Mouse (Mus musculus): ENCODE data around the gene Gtf3c1. TPM values are rescaled to one million over a fixed set of nuclear protein-coding genes. Genes with fewer than 3 reads are reported as not detected.

The Gtf3c1 gene
- polyA plus RNA-seq, 1 experiment: 25.8 TPM

DNA sequence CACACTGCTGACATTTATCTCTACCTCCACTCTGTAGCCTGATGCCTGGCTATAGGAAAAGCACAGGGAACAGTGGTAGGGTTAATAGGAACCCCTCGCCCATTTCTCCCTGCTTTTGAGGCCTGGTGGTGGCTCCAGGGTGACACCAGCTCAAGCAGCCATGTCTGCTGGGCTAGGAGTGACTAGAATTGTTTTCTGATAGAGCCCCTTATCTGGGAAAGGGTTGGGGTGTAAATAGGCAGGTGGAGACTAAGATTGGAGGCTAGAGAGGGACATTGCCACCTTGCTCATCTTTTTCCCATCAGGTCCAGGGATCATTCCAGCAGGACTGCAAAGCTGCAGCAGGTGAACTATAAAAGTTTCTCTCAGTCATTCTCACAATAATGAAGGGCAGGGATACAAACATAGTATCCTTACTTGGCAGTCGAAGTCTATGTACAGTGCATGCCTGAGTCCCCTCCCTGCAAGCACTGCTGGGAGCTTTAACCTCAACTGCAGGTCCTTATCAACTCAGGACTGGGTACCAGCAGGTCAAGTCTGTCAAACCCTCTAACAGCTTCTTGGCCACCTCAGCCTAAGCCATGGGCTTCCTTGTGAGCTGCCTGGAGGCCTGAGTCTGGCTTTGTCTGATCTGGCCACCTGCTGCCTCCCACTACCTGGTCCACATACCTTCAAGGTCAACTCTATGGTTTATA lies 39.2 kb upstream of the Gtf3c1 start:
- H3K4me1 ChIP-seq (ENCODE audit: control insufficient read depth, insufficient read depth, insufficient read length): no peaks in the 10 kb centered on the region
- H3K27me3 ChIP-seq (ENCODE audit: control insufficient read depth, insufficient read depth, low read length): no peaks in the 10 kb centered on the region
- no peak for DNase-seq (ENCODE audit: low read depth in 1 of 2, low spot score in 2 of 2)
- H3K4me3 ChIP-seq (ENCODE audit: extremely low read depth, insufficient read depth, insufficient read length): no peak overlapping the region
- no peak overlapping the region for H3K27ac ChIP-seq (ENCODE audit: insufficient read depth, low read length)
- TF ChIP-seq POLR2A (IDR thresholded peaks at IDR 0.05; ENCODE audit: low read depth, low read length): no peak
- no peak for TF ChIP-seq CTCF (IDR thresholded peaks at IDR 0.05; ENCODE audit: extremely low read depth, insufficient read depth, insufficient read length, insufficient replicate concordance)
- H3K36me3 ChIP-seq (ENCODE audit: control insufficient read depth, insufficient read depth, low read length): no peaks in the 10 kb centered on the region
- 87% methylated on average over 2 of the region's 2 CpGs for WGBS

DNA sequence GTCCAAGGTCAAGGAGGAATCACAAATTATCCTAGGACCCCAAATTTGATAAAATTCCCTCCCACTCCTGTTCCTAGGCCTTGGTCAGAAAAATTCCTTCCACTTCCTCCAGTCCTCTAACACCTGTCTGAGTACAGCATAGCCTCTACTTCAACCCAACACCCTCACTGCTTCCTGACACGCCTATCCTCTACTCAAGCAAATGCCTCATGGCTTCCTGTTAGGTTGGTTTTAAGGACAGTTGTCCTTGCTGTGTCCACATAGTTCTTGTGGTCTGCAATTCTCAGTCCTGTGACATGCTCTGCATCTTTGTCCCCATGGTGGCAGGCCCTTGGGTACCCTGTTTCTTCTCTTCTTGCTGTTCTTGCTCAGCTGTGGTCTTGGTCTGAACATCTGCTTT lies 37.2 kb upstream of the Gtf3c1 start:
- Histone ChIP-seq H3K36me3 (ENCODE audit: control insufficient read depth, insufficient read depth, low read length) (no peaks in the 10 kb centered on the region), H3K4me1 (ENCODE audit: control insufficient read depth, insufficient read depth, insufficient read length) (no peaks in the 10 kb centered on the region), H3K4me3 (ENCODE audit: extremely low read depth, insufficient read depth, insufficient read length) (no peak overlapping the region), H3K27ac (ENCODE audit: insufficient read depth, low read length) (no peak overlapping the region), H3K27me3 (ENCODE audit: control insufficient read depth, insufficient read depth, low read length) (no peaks in the 10 kb centered on the region)
- WGBS: 79% methylated on average over 1 of the region's 1 CpGs
- no peak for DNase-seq (ENCODE audit: low read depth in 1 of 2, low spot score in 2 of 2)
- TF ChIP-seq CTCF (IDR thresholded peaks at IDR 0.05; ENCODE audit: extremely low read depth, insufficient read depth, insufficient read length, insufficient replicate concordance) (no peak), POLR2A (IDR thresholded peaks at IDR 0.05; ENCODE audit: low read depth, low read length) (no peak)

DNA sequence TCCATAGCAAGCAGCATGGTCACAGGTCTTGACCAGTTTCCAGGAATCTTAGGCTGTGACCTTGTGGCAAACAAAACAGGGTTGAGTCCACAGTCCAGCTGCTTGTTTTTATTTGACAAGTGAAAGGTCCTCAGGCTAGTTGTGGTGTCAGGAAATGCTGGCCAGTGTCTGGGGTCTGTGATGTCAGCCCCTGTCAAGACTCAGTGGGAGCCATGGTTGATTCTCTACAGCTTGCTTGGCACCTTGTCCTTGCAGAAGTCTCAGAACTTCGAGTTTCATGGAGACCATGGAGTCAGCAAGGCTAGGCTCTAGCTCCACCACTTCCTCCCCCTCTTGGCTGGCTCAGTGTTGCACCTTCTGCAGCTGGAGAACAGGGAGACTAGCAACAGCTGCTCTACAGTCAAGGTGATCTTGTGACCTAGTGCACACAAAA lies 33.7 kb upstream of the Gtf3c1 start:
- 22% methylated on average over 1 of the region's 1 CpGs for WGBS
- Histone ChIP-seq H3K27me3 (ENCODE audit: control insufficient read depth, insufficient read depth, low read length) (no peaks in the 10 kb centered on the region), H3K36me3 (ENCODE audit: control insufficient read depth, insufficient read depth, low read length) (no peaks in the 10 kb centered on the region), H3K27ac (ENCODE audit: insufficient read depth, low read length) (no peak overlapping the region), H3K4me3 (ENCODE audit: extremely low read depth, insufficient read depth, insufficient read length) (no peak overlapping the region), H3K4me1 (ENCODE audit: control insufficient read depth, insufficient read depth, insufficient read length) (no peaks in the 10 kb centered on the region)
- no peak for DNase-seq (ENCODE audit: low read depth in 1 of 2, low spot score in 2 of 2)
- TF ChIP-seq CTCF (IDR thresholded peaks at IDR 0.05; ENCODE audit: extremely low read depth, insufficient read depth, insufficient read length, insufficient replicate concordance): no peak
- TF ChIP-seq POLR2A (IDR thresholded peaks at IDR 0.05; ENCODE audit: low read depth, low read length): no peak

DNA sequence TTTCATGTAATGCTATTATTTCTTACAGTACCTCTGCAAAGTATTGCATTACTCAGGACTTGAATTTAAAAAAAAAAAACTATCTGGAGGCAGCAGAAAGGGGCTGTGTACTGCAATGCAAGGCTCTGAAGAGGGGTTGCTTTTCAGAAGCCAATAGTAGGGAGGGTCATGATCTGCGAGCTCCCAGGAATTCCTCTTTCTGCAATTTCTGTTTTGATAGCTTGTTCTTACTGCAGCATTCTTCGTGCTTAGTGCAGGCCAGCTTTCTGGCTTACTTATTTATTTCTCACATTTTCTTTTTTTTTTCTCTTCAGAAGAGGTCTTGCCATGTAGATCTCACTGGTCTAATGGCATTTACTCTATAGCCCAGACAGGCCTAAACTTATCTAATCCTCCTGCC lies 32.9 kb upstream of the Gtf3c1 start:
- Histone ChIP-seq H3K36me3 (ENCODE audit: control insufficient read depth, insufficient read depth, low read length) (no peaks in the 10 kb centered on the region), H3K4me3 (ENCODE audit: extremely low read depth, insufficient read depth, insufficient read length) (no peak overlapping the region), H3K4me1 (ENCODE audit: control insufficient read depth, insufficient read depth, insufficient read length) (no peaks in the 10 kb centered on the region), H3K27ac (ENCODE audit: insufficient read depth, low read length) (no peak overlapping the region), H3K27me3 (ENCODE audit: control insufficient read depth, insufficient read depth, low read length) (no peaks in the 10 kb centered on the region)
- no peak for DNase-seq (ENCODE audit: low read depth in 1 of 2, low spot score in 2 of 2)
- 93% methylated on average over 2 of the region's 2 CpGs for WGBS
- TF ChIP-seq POLR2A (IDR thresholded peaks at IDR 0.05; ENCODE audit: low read depth, low read length): no peak
- TF ChIP-seq CTCF (IDR thresholded peaks at IDR 0.05; ENCODE audit: extremely low read depth, insufficient read depth, insufficient read length, insufficient replicate concordance): no peak

DNA sequence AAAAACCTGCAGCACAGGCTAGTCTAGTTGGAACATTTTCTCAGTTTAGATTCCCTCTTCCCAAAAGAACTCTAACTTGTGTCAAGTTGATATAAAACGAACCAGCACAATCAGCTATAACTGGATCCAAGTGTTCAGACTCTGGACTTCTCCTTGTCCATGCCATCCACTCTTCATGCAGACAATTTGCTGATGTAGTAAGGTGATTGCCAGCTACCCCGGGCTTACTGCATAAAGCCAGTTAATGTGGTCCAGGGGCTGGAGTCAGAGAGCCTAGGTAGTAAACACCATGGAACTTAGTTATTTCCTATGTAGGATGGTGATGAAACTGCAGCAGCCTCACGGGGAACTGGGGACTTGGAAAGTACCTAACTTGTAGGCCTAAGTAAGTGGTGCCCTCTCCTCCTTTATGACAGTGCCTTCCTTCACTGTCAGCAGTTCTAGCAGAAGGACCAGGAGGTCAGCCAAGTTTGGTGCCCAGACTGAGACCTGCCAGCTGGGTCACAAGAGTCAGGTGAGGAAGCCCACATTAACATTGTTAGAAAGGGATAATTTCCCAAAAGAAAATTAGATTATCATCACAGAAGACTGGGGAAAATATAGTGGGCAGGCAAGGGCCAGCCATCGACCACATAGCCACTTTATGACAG lies 28.9 kb upstream of the Gtf3c1 start:
- WGBS: 87% methylated on average over 4 of the region's 4 CpGs
- H3K4me3 ChIP-seq (ENCODE audit: extremely low read depth, insufficient read depth, insufficient read length): no peak overlapping the region

DNA sequence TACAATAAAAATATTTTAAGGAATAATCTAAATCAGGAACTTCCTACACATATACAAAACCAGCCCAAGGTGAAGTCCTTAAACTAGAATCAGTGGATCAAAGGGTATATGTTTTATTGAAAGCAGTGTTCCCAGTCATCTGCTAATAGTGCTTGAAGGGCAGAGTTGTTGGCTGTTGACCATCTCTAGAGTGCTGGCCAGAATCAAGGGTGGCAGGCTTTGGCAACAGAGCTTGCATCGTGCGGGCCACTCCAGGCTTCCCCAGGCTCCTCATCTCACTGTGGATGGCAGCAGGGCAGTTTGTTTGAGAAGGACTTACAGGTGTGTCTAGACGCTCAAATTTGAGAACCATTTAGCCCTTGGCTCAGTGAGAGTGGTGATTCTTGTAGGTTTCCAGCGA lies 26.2 kb upstream of the Gtf3c1 start:
- Histone ChIP-seq H3K27ac (ENCODE audit: insufficient read depth, low read length) (no peak overlapping the region), H3K27me3 (ENCODE audit: control insufficient read depth, insufficient read depth, low read length) (no peaks in the 10 kb centered on the region), H3K4me1 (ENCODE audit: control insufficient read depth, insufficient read depth, insufficient read length) (no peaks in the 10 kb centered on the region), H3K36me3 (ENCODE audit: control insufficient read depth, insufficient read depth, low read length) (no peaks in the 10 kb centered on the region), H3K4me3 (ENCODE audit: extremely low read depth, insufficient read depth, insufficient read length) (no peak overlapping the region)
- 94% methylated on average over 4 of the region's 4 CpGs for WGBS
- no peak for DNase-seq (ENCODE audit: low read depth in 1 of 2, low spot score in 2 of 2)
- TF ChIP-seq CTCF (IDR thresholded peaks at IDR 0.05; ENCODE audit: extremely low read depth, insufficient read depth, insufficient read length, insufficient replicate concordance): no peak
- TF ChIP-seq POLR2A (IDR thresholded peaks at IDR 0.05; ENCODE audit: low read depth, low read length): no peak

More for the DNA sequence above, 28.9 kb upstream of the Gtf3c1 start:
- Histone ChIP-seq H3K36me3 (ENCODE audit: control insufficient read depth, insufficient read depth, low read length) (no peaks in the 10 kb centered on the region), H3K27me3 (ENCODE audit: control insufficient read depth, insufficient read depth, low read length) (no peaks in the 10 kb centered on the region), H3K4me1 (ENCODE audit: control insufficient read depth, insufficient read depth, insufficient read length) (no peaks in the 10 kb centered on the region), H3K27ac (ENCODE audit: insufficient read depth, low read length) (no peak overlapping the region)
- no peak for DNase-seq (ENCODE audit: low read depth in 1 of 2, low spot score in 2 of 2)
- TF ChIP-seq POLR2A (IDR thresholded peaks at IDR 0.05; ENCODE audit: low read depth, low read length) (no peak), CTCF (IDR thresholded peaks at IDR 0.05; ENCODE audit: extremely low read depth, insufficient read depth, insufficient read length, insufficient replicate concordance) (no peak)

DNA sequence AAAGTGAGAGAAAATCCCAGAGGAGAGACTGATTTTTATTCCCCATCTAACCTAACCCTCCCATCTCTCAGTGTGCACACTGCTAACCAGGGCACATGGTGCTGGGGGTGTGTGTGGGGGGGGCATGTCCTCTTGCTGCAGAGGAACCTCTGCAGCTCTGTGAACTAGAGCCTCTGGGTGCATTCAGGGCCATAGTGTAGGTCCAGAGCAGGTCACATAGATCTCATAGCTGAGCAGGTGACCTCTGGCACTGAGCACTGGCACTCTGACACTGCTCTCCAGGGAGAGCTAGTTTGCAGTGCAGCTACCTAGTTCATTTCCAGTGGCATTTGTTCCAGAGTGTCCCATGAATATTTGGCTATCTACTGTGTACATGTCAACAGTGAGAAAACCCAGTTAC lies 24.1 kb upstream of the Gtf3c1 start:
- H3K27ac ChIP-seq (ENCODE audit: insufficient read depth, low read length): no peak overlapping the region
- no peak for TF ChIP-seq CTCF (IDR thresholded peaks at IDR 0.05; ENCODE audit: extremely low read depth, insufficient read depth, insufficient read length, insufficient replicate concordance)
- TF ChIP-seq POLR2A (IDR thresholded peaks at IDR 0.05; ENCODE audit: low read depth, low read length): no peak
- H3K4me3 ChIP-seq (ENCODE audit: extremely low read depth, insufficient read depth, insufficient read length): no peak overlapping the region
- H3K36me3 ChIP-seq (ENCODE audit: control insufficient read depth, insufficient read depth, low read length): no peaks in the 10 kb centered on the region
- no peaks in the 10 kb centered on the region for H3K4me1 ChIP-seq (ENCODE audit: control insufficient read depth, insufficient read depth, insufficient read length)
- DNase-seq (ENCODE audit: low read depth in 1 of 2, low spot score in 2 of 2): no peak
- H3K27me3 ChIP-seq (ENCODE audit: control insufficient read depth, insufficient read depth, low read length): no peaks in the 10 kb centered on the region
